Mouse (Mus musculus) liver, postnatal 0 days (tissue): ENCODE data around the gene Ntpcr. TPM values are rescaled to one million over a fixed set of nuclear protein-coding genes. Genes with fewer than 3 reads are reported as not detected.

Experiments used
- ATAC-seq: fragments of 200-750 bp; cut with Nextera tagmentation; 2 replicates; pipeline ENCODE4 v1.8.0; 2017; ENCODE audit warnings: mild to moderate bottlenecking, moderate library complexity
- DNase-seq: peaks from one replicate; pipeline ENCODE4 v3.0.0-alpha.2; 2016
- H3K27ac ChIP-seq: fragments of 300-500 bp; sonication (generic); 2 replicates; pipeline ENCODE4 v1.5.1; 2014; ENCODE audit warnings: antibody characterized with exemption, moderate library complexity, mild to moderate bottlenecking, low read depth
- H3K27me3 ChIP-seq: fragments of 300-500 bp; sonication (generic); 2 replicates; pipeline ENCODE4 v1.6.1; 2014; ENCODE audit warnings: low read length, control low read depth, mixed read lengths; ENCODE audit not compliant: insufficient read depth
- H3K36me3 ChIP-seq: fragments of 300-500 bp; sonication (generic); replicated peaks from 2 replicates; pipeline ENCODE4 v1.6.1; 2014; ENCODE audit warnings: mild to moderate bottlenecking, control low read depth, low read length, moderate library complexity, mixed read lengths; ENCODE audit not compliant: insufficient read depth
- H3K4me1 ChIP-seq: fragments of 300-500 bp; sonication (generic); 2 replicates; pipeline ENCODE4 v1.6.1; 2014; ENCODE audit warnings: antibody characterized with exemption, mild to moderate bottlenecking, control low read depth; ENCODE audit not compliant: insufficient read depth
- H3K4me2 ChIP-seq: fragments of 300-500 bp; sonication (generic); 2 replicates; pipeline ENCODE4 v1.6.1; 2014; ENCODE audit warnings: low read depth, mild to moderate bottlenecking, low read length, moderate library complexity, mixed read lengths
- H3K4me3 ChIP-seq: fragments of 300-500 bp; sonication (generic); 2 replicates; pipeline ENCODE4 v1.5.1; 2014; ENCODE audit warnings: low read depth, low read length
- H3K9ac ChIP-seq: fragments of 300-500 bp; sonication (generic); replicated peaks from 2 replicates; pipeline ENCODE4 v1.6.1; 2014; ENCODE audit warnings: mild to moderate bottlenecking, moderate library complexity
- H3K9me3 ChIP-seq: fragments of 300-500 bp; sonication (generic); 2 replicates; pipeline ENCODE4 v1.6.1; 2016; ENCODE audit warnings: mild to moderate bottlenecking, control low read depth, low read length, mixed read lengths
- CTCF ChIP-seq: sonication (generic); IDR thresholded peaks from 2 replicates; pipeline ENCODE4 v1.5.1; 2016; ENCODE audit warnings: antibody characterized with exemption, low read depth
- EP300 ChIP-seq: IDR thresholded peaks from 2 replicates; pipeline ENCODE4 v1.6.1; 2016; ENCODE audit warnings: antibody characterized with exemption, low read depth, mild to moderate bottlenecking
- WGBS: fragments of 180-500 bp; shearing (Covaris S2); extraction: QIAGEN DNeasy Blood & Tissue Kit; methylation state at CpG from one replicate; pipeline ENCODE4 v1.1.7; 2014; ENCODE audit not compliant: insufficient replicate concordance; 5-methylcytosine and 5-hydroxymethylcytosine counted together
- polyA plus RNA-seq: library from polyadenylated mRNA; unstranded; fragments of >200 nt; fragmentation: Nextera tagmentation; extraction: Ambion mirVana; gene quantifications from 2 replicates; pipeline ENCODE4 v1.2.1, GENCODE M21; 2015

The Ntpcr gene
- 15.7 and 17.6 TPM in 2 replicates for polyA plus RNA-seq

GRCm38 (mm10) chr8:125729746-125730145 is at the start of gene Ntpcr:
Gene Ntpcr (plus strand): TSS chr8:125729963.
- Histone ChIP-seq H3K4me2 (no peak within 1 kb of the TSS), H3K9me3 (no peaks in the 10 kb centered on the region), H3K27ac (no peak within 1 kb of the TSS), H3K27me3 (no peaks in the 10 kb centered on the region), H3K4me3 (no peak within 1 kb of the TSS), H3K9ac (no peak within 1 kb of the TSS), H3K4me1 (peaks cover 8% of the 10 kb centered on the region; the same call in 1 of the 2 replicates), H3K36me3 (no peaks in the 10 kb centered on the region)
- ATAC-seq (no peak), DNase-seq (no peak)
- TF ChIP-seq CTCF (no peak), EP300 (no peak)
- 67% methylated on average over 7 of the region's 7 CpGs for WGBS

GRCm38 (mm10) chr8:125680851-125681408 is 48.8 kb upstream of the Ntpcr start:
- no peak for DNase-seq

GRCm38 (mm10) chr8:125685216-125685760 is 44.5 kb upstream of the Ntpcr start:
- Histone ChIP-seq H3K36me3 (no peaks in the 10 kb centered on the region), H3K9ac (no peak overlapping the region), H3K4me1 (no peaks in the 10 kb centered on the region), H3K4me2 (no peak overlapping the region), H3K27ac (no peak overlapping the region), H3K9me3 (no peaks in the 10 kb centered on the region), H3K27me3 (no peaks in the 10 kb centered on the region), H3K4me3 (no peak overlapping the region)
- DNase-seq (no peak), ATAC-seq (no peak)
- TF ChIP-seq EP300 = no peak
- 64% methylated on average over 6 of the region's 6 CpGs for WGBS

More at GRCm38 (mm10) chr8:125680851-125681408, 48.8 kb upstream of the Ntpcr start:
- Histone ChIP-seq H3K27ac (no peak overlapping the region), H3K27me3 (no peaks in the 10 kb centered on the region), H3K9me3 (no peaks in the 10 kb centered on the region), H3K4me1 (no peaks in the 10 kb centered on the region), H3K4me2 (no peak overlapping the region), H3K4me3 (no peak overlapping the region), H3K9ac (no peak overlapping the region), H3K36me3 (no peaks in the 10 kb centered on the region)
- TF ChIP-seq CTCF = no peak
- no peak for TF ChIP-seq EP300
- 54% methylated on average over 8 of the region's 8 CpGs for WGBS
- no peak for ATAC-seq

GRCm38 (mm10) chr8:125686221-125686865 is 43.4 kb upstream of the Ntpcr start:
- TF ChIP-seq CTCF = no peak
- no peak for TF ChIP-seq EP300
- no peak for DNase-seq
- Histone ChIP-seq H3K9ac (no peak overlapping the region), H3K4me2 (no peak overlapping the region), H3K36me3 (no peaks in the 10 kb centered on the region), H3K27me3 (no peaks in the 10 kb centered on the region), H3K4me3 (no peak overlapping the region), H3K27ac (no peak overlapping the region), H3K4me1 (no peaks in the 10 kb centered on the region), H3K9me3 (no peaks in the 10 kb centered on the region)
- ATAC-seq = no peak
- whole genome bisulfite sequencing = 76% methylated on average over 9 of the region's 9 CpGs

- no peaks in the 10 kb centered on the region for H3K4me1 ChIP-seq
- no peak overlapping the region for H3K9ac ChIP-seq
- DNase-seq = no peak
- H3K9me3 ChIP-seq = no peaks in the 10 kb centered on the region
- no peak overlapping the region for H3K27ac ChIP-seq
- no peak for TF ChIP-seq EP300
- ATAC-seq = no peak
- no peak overlapping the region for H3K4me2 ChIP-seq
- H3K27me3 ChIP-seq = no peaks in the 10 kb centered on the region
- no peaks in the 10 kb centered on the region for H3K36me3 ChIP-seq
- WGBS = 67% methylated on average over 15 of the region's 15 CpGs
- H3K4me3 ChIP-seq = no peak overlapping the region
Measured at GRCm38 (mm10) chr8:125690166-125690915, 39.4 kb upstream of the Ntpcr start.

GRCm38 (mm10) chr8:125690961-125691360 is 38.8 kb upstream of the Ntpcr start:
- Histone ChIP-seq H3K27me3 (no peaks in the 10 kb centered on the region), H3K36me3 (no peaks in the 10 kb centered on the region), H3K27ac (no peak overlapping the region), H3K4me1 (no peaks in the 10 kb centered on the region), H3K4me3 (no peak overlapping the region), H3K4me2 (no peak overlapping the region), H3K9me3 (no peaks in the 10 kb centered on the region), H3K9ac (no peak overlapping the region)
- ATAC-seq (no peak), DNase-seq (no peak)
- no peak for TF ChIP-seq CTCF
- no peak for TF ChIP-seq EP300
- WGBS = 68% methylated on average over 3 of the region's 3 CpGs
